Mouse (Mus musculus): ENCODE results near the gene Sptbn1.

DNA sequence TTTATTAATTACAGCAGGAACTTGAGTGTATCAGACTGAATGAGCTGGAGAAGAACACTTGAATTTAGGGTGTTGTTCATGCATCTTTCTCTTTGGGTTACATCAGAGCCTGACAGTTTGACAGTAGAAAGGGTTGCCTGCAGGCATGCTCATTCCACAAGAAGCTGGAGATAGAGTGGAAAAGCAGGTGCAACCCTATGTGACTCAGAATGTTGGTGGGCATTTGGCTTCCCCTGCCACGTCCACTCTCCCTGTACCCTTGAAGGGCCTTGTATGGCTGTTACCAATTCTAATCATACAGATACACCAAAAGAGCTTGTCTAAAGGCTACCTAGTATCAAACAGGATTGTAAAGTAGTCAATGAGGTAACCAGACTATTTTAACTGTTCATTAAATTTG is 106.2 kb downstream of the Sptbn1 start:
- TF ChIP-seq EP300 (IDR thresholded peaks at IDR 0.05), result no peak
- no peak for TF ChIP-seq CTCF (IDR thresholded peaks at IDR 0.05)
